17 mouse cellular contexts compared by ENCODE assay signal in genomic region chr7:115580461-115580860, GRCm38 (mm10).
"Had no signal": no experiment of that assay in that cellular context is flagged by ENCODE, and none has a peak within 500 bp of the region (broad histone marks: within the 10 kb centered on the region; RNA-seq: fewer than 3 reads in every experiment).

No protein-coding gene starts in this region.

- H3K27me3 ChIP-seq: limb, embryonic 12.5 days; liver, embryonic 15.5 days; neural tube, embryonic 15.5 days had no signal

- H3K9me3 ChIP-seq: limb, embryonic 12.5 days; liver, embryonic 15.5 days; midbrain, embryonic 10.5 days; neural tube, embryonic 15.5 days had no signal

- H3K4me2 ChIP-seq: limb, embryonic 12.5 days; liver, embryonic 15.5 days; neural tube, embryonic 15.5 days had no signal

- ATAC-seq: intestine, postnatal 0 days; lung, postnatal 0 days had no signal

- H3K9ac ChIP-seq: limb, embryonic 12.5 days; liver, embryonic 15.5 days; neural tube, embryonic 15.5 days had no signal

- H3K27ac ChIP-seq: limb, embryonic 12.5 days; liver, embryonic 15.5 days; midbrain, embryonic 10.5 days; neural tube, embryonic 15.5 days had no signal

- H3K4me3 ChIP-seq: limb, embryonic 12.5 days; liver, embryonic 15.5 days; midbrain, embryonic 10.5 days; myocyte; neural tube, embryonic 15.5 days had no signal

- H3K4me1 ChIP-seq: liver, embryonic 15.5 days; neural tube, embryonic 15.5 days had no signal

- DNase-seq: kidney, adult 8-10 months; kidney, postnatal 25 days; layer of hippocampus, adult 9-11 months; liver; lung, adult 2 months; lung, postnatal 4 days; midbrain, embryonic 14.5 days; right cerebral cortex, postnatal 4 days; spleen, adult 18-20 months; thymus, postnatal 4 days had no signal

- H3K36me3 ChIP-seq: midbrain, embryonic 10.5 days; neural tube, embryonic 15.5 days had no signal
